Mouse (Mus musculus) G1E (cell line): ENCODE data around the gene Arhgap23. TPM values are rescaled to one million over a fixed set of nuclear protein-coding genes. Genes with fewer than 3 reads are reported as not detected.

Source experiments
- ATAC-seq: 2 replicates; pipeline ENCODE4 v1.8.0; 2016; ENCODE audit warnings: mild to moderate bottlenecking; ENCODE audit not compliant: insufficient number of reproducible peaks, poor library complexity, low FRiP score, severe bottlenecking; ENCODE audit errors: extremely low read depth
- DNase-seq: peaks from one replicate; pipeline ENCODE4 v3.0.0; 2012; ENCODE audit warnings: low spot score
- H3K27me3 ChIP-seq: 2 replicates; pipeline ENCODE4 v1.6.1; 2012; ENCODE audit warnings: mild to moderate bottlenecking, low read length, inconsistent platforms; ENCODE audit not compliant: insufficient read depth
- H3K36me3 ChIP-seq: replicated peaks from 2 replicates; pipeline ENCODE3; 2012; ENCODE audit warnings: mild to moderate bottlenecking, inconsistent platforms
- H3K4me1 ChIP-seq: 2 replicates; pipeline ENCODE4 v1.6.1; 2012; ENCODE audit warnings: low read depth, low read length, inconsistent platforms, mixed read lengths; ENCODE audit not compliant: insufficient read depth
- H3K4me3 ChIP-seq: 2 replicates; pipeline ENCODE4 v1.5.1; 2012; ENCODE audit warnings: low read depth, mild to moderate bottlenecking, inconsistent platforms, low read length, moderate library complexity, mixed read lengths
- H3K9me3 ChIP-seq: replicated peaks from 2 replicates; pipeline ENCODE4 v1.6.1; 2012; ENCODE audit warnings: inconsistent platforms
- CTCF ChIP-seq: IDR thresholded peaks from 2 replicates; pipeline ENCODE4 v1.5.1; 2012; ENCODE audit warnings: low read depth, low read length, inconsistent platforms, mixed read lengths
- GATA1 ChIP-seq: IDR thresholded peaks from 2 replicates; pipeline ENCODE4 v1.6.1; 2012; ENCODE audit warnings: borderline replicate concordance, low read length, inconsistent platforms, mixed read lengths
- GATA2 ChIP-seq: IDR thresholded peaks from 2 replicates; pipeline ENCODE4 v1.6.1; 2012; ENCODE audit warnings: low read depth, low read length, inconsistent platforms, borderline replicate concordance
- POLR2AphosphoS5 ChIP-seq: IDR thresholded peaks from 2 replicates; pipeline ENCODE4 v1.6.1; 2012; ENCODE audit warnings: low read depth, low read length, inconsistent platforms; ENCODE audit not compliant: insufficient replicate concordance
- TAL1 ChIP-seq: conservative IDR thresholded peaks from 2 replicates; pipeline ENCODE4 v1.6.1; 2012; ENCODE audit warnings: low read depth, low read length, inconsistent platforms, mixed read lengths
- polyA plus RNA-seq: library from polyadenylated mRNA; stranded (reverse); fragments of >175 nt; gene quantifications from 2 replicates; pipeline ENCODE4 v1.2.3, GENCODE M21; 2012
- total RNA-seq, 2 experiments: library from RNA; stranded (forward) in 1 of 2; stranded (reverse) in 1 of 2; fragments of 200-1000 nt in 1 of 2; fragments of >200 nt in 1 of 2; fragmentation: Nextera tagmentation in 1 of 2; gene quantifications; 2 replicates each; pipeline ENCODE4 v1.2.3; 2014 to 2017

The Arhgap23 gene
- total RNA-seq (2014; fragmentation: Nextera tagmentation): 8.5 and 17.9 TPM in 2 replicates
- 2.4 and 4.4 TPM in 2 replicates for total RNA-seq (2017)
- 18.6 and 21.9 TPM in 2 replicates for polyA plus RNA-seq

DNA sequence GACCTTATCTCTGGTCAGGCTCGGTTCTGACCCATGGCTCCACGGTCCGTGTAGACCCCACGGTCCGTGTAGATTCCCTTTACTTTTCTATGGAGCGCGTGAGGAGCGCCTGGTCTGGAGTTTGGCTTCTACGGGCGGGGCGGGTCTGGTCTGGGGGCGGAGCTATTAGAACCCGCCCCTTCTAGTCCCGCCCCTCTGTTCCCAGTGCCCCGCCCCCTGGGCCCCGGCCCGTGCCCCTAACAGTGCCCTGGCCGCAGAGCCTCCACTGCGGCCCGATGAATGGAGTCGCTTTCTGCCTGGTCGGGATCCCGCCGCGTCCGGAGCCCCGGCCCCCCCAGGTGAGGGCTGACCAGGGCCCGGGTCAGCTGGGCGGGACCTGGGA lies at the start of gene Arhgap23:
Arhgap23 (plus strand) TSS at position 204 of the 382 bp plus-strand sequence.
- Histone ChIP-seq H3K27me3 (no peaks in the 10 kb centered on the region), H3K4me1 (peaks cover 67% of the 10 kb centered on the region), H3K36me3 (peaks cover 22% of the 10 kb centered on the region), H3K4me3 (peak within 1 kb of the TSS; percentile 81), H3K9me3 (no peaks in the 10 kb centered on the region)
- ATAC-seq (peak; percentile 66), DNase-seq (peak; percentile 89)
- TF ChIP-seq GATA1 (no peak), CTCF (no peak), GATA2 (no peak), TAL1 (no peak), POLR2AphosphoS5 (no peak)

DNA sequence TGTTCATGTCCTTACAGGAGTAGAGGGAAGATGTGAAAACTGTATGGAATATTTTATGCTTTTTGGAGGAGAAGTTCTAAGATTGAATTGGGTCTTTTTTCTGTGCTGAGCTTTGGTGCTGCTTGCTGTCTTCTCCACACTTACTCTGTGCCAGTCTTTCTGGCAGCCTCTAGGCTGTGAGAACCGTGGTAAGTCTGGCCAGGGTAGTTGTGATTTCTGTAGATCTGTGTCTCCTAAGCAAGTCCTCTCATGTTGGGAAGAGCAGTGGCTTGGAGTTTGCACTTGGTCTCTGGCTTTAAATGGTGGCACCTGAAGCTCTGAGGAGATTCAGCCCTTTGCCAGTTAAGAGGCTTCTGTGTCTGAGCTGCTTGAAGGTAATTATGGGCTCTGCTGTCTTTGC lies 49.8 kb upstream of the Arhgap23 start:
- DNase-seq (no peak), ATAC-seq (no peak)
- no peaks in the 10 kb centered on the region for H3K27me3 ChIP-seq
- H3K9me3 ChIP-seq: no peaks in the 10 kb centered on the region
- peaks cover 36% of the 10 kb centered on the region for H3K4me1 ChIP-seq
- H3K4me3 ChIP-seq: no peak overlapping the region
- TF ChIP-seq CTCF: no peak
- TF ChIP-seq POLR2AphosphoS5: no peak
- TF ChIP-seq GATA1: no peak
- H3K36me3 ChIP-seq: peaks cover 33% of the 10 kb centered on the region

DNA sequence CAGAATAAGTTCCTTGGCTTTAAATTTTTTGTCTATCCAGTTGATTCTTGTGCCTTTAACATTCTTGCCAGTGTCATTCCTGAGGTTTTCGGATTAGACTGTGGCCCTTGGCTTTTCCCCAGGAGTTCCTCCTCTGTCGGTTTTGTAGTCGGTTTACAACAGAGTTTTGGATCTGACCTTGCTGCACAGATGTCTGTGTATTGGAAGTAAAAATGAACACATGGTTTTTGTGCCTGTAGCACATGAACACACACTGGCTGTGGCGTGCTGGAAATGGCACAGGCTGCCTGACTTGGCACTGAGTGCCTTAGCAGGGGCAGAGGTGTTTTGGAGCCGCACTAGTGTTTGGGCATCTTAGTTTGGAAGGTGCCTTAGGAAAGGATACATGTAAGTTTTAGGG lies 46.8 kb upstream of the Arhgap23 start:
- Histone ChIP-seq H3K4me1 (peaks cover 24% of the 10 kb centered on the region), H3K9me3 (no peaks in the 10 kb centered on the region), H3K27me3 (no peaks in the 10 kb centered on the region), H3K36me3 (peaks cover 59% of the 10 kb centered on the region), H3K4me3 (no peak overlapping the region)
- ATAC-seq (no peak), DNase-seq (no peak)
- TF ChIP-seq POLR2AphosphoS5: no peak
- no peak for TF ChIP-seq TAL1
- no peak for TF ChIP-seq GATA1
- TF ChIP-seq GATA2: no peak
- no peak for TF ChIP-seq CTCF

DNA sequence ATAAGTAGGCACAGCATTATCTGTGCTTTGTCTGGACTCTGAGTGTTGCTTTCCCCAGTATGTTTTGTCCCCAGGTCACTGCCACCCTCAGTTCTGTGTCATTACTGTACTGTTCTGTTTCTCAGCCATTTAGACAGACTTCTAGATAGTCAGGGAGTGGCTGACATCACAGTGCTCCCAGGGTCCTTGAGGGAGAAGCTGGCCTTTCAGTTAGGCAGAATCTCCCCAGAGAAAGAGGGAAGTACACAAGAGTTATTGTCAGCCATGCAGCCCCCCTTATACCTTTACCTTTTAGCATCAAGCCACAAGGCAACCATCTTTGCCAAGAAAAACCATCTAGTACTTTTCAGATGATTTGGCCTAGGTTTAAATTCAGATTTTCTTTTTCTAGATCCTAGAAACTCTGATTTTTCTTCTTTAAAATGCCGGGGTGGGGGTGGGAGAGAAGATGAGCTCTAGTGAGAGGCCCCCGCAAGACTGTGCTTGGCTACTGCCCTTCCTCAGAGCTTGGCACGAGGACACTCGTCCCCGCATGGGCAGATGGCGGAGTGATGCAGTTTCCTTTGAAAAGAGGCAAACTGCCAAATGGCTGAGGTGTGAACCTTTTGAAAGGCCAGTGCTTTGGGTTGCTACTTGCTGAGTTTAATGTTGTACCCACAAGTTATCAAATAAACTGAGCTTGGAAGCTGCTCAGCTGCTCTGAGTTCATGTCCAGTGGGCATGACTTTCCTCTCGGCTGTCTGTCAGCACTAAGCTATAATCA lies 44.8 kb upstream of the Arhgap23 start:
- DNase-seq: no peak
- H3K9me3 ChIP-seq: no peaks in the 10 kb centered on the region
- TF ChIP-seq POLR2AphosphoS5 (no peak), GATA1 (no peak), GATA2 (no peak), TAL1 (no peak), CTCF (no peak)
- H3K4me1 ChIP-seq: peaks cover 7% of the 10 kb centered on the region; the same call in 1 of the 2 replicates
- ATAC-seq: no peak
- no peaks in the 10 kb centered on the region for H3K27me3 ChIP-seq
- H3K4me3 ChIP-seq: no peak overlapping the region
- peaks cover 74% of the 10 kb centered on the region for H3K36me3 ChIP-seq

DNA sequence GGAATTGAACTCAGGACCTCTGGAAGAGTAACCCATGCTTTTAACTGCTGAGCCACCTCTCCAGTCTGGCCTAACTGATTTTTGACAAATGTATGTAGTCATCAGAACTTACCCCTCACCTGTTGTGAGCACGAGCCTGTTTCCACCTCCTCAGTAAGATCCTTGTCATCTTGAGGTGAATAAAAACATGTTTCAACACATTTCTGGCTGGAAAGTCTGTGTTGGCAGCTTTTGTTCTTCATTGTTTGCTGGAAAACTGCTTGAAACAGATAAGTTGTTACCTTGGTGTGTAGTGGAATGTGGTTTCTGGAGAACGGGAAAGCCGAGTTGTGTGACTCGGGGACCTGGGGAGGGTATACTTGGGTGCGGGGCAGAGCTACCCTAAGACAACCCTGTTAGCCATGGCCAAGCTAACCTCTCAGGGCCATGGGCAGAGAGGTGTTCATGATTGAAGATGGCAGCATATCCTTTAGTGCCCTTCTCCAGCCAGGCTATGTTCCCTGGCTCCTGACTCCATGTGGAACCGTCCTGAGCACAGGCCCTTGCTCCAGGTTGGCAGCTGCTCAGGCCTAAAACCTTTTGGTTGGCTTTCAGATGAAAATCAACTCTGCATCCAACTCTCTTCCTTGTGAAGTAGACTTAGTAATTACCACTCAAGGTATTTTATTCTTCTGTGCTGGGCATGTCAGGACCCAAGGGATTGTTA lies 43.0 kb upstream of the Arhgap23 start:
- ATAC-seq: no peak
- H3K9me3 ChIP-seq: no peaks in the 10 kb centered on the region

DNA sequence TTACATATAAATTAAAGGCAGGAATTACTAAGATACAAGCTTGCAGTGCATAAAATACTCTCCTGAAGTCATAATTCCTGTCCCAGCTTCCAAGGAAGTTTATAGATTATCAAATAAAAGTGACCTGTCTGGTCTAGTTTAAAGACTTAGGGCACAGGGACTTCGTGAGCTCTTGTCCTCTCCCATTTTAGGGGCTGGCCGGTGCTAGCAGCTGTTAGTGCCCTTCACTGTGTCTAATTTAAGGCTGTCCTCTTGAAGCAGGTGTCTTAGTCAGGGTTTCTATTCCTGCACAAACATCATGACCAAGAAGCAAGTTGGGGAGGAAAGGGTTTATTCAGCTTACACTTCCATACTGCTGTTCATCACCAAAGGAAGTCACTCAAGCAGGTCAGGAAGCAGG lies 41.9 kb upstream of the Arhgap23 start:
- ATAC-seq: no peak
- peaks cover 79% of the 10 kb centered on the region for H3K36me3 ChIP-seq
- no peaks in the 10 kb centered on the region for H3K4me1 ChIP-seq

More for the DNA sequence above, 43.0 kb upstream of the Arhgap23 start:
- no peak for TF ChIP-seq POLR2AphosphoS5
- TF ChIP-seq GATA1: no peak
- no peak for TF ChIP-seq GATA2
- TF ChIP-seq TAL1: no peak
- no peak for TF ChIP-seq CTCF
- H3K27me3 ChIP-seq: no peaks in the 10 kb centered on the region
- DNase-seq: no peak
- peaks cover 3% of the 10 kb centered on the region; the same call in 1 of the 2 replicates for H3K4me1 ChIP-seq
- H3K4me3 ChIP-seq: no peak overlapping the region
- H3K36me3 ChIP-seq: peaks cover 76% of the 10 kb centered on the region

More for the DNA sequence above, 41.9 kb upstream of the Arhgap23 start:
- no peak for DNase-seq
- TF ChIP-seq TAL1: no peak
- no peak overlapping the region for H3K4me3 ChIP-seq
- H3K27me3 ChIP-seq: no peaks in the 10 kb centered on the region
- H3K9me3 ChIP-seq: no peaks in the 10 kb centered on the region
